Mouse (Mus musculus) neutrophil, adult 5-6 weeks (primary cell): ENCODE data around the gene Krtap8-1. TPM values are rescaled to one million over a fixed set of nuclear protein-coding genes. Genes with fewer than 3 reads are reported as not detected.

Source experiments
- total RNA-seq: library from RNA; stranded (forward); fragments of 200-1000 nt; gene quantifications from 2 replicates; pipeline ENCODE4 v1.2.3, GENCODE M21; 2017

The Krtap8-1 gene
- total RNA-seq, 1 experiment from 2014 or later = not detected

Other genes with a start within 250 kb of the Krtap8-1 start
- not detected in 2 replicates for gene Krtap21-1, start 84.1 kb downstream of the Krtap8-1 start, total RNA-seq
- gene Krtap6-2, start 67.8 kb downstream of the Krtap8-1 start, total RNA-seq = not detected in 2 replicates
- not detected in 2 replicates for gene Krtap7-1, start 20.4 kb upstream of the Krtap8-1 start, total RNA-seq
- not detected in 2 replicates for gene Krtap11-1, start 83.2 kb upstream of the Krtap8-1 start, total RNA-seq